Mouse (Mus musculus): ENCODE results near the gene Pnpla3. TPM values are rescaled to one million over a fixed set of nuclear protein-coding genes. Genes with fewer than 3 reads are reported as not detected.

The Pnpla3 gene
- total and polyA plus RNA-seq, 2 experiments from 2014 or later: 3.0 to 5.6 TPM

DNA sequence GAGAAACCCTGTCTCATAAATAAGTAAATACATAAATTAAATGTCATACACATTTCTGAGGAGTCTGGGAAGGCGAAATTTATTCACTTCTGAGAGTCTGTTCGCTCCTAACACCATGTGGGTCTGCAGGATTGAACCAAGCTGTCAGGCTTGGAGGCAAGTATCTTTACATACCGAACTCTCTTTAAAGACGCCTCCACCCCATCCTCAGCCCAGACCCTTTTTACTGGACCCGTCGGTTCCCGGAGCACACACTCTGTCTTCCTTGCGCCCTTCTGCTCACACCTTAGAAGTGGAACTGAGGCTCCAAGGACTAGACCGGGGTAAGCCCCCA is 24.1 kb downstream of the Pnpla3 start:
- ATAC-seq (peak; percentile 44), DNase-seq (no peak)
- no peaks in the 10 kb centered on the region for H3K27me3 ChIP-seq (ENCODE audit: insufficient read depth, low read length)
- TF ChIP-seq CTCF (IDR thresholded peaks at IDR 0.05; ENCODE audit: low read depth): no peak
- H3K9me3 ChIP-seq (ENCODE audit: low read length): no peaks in the 10 kb centered on the region
- peak overlapping the region; percentile 89 for H3K4me3 ChIP-seq (ENCODE audit: low read depth, low read length)
- peaks cover 12% of the 10 kb centered on the region for H3K36me3 ChIP-seq (ENCODE audit: insufficient read depth)
- H3K9ac ChIP-seq: peak overlapping the region; percentile 80
- H3K4me2 ChIP-seq (ENCODE audit: low read depth): peak overlapping the region; percentile 82
- peaks cover 9% of the 10 kb centered on the region; the same call in 1 of the 2 replicates for H3K4me1 ChIP-seq (ENCODE audit: insufficient read depth)
- under 1% methylated on average over 9 of the region's 9 CpGs for WGBS
- peak overlapping the region; percentile 91 for H3K27ac ChIP-seq (ENCODE audit: low read depth, low read length)

DNA sequence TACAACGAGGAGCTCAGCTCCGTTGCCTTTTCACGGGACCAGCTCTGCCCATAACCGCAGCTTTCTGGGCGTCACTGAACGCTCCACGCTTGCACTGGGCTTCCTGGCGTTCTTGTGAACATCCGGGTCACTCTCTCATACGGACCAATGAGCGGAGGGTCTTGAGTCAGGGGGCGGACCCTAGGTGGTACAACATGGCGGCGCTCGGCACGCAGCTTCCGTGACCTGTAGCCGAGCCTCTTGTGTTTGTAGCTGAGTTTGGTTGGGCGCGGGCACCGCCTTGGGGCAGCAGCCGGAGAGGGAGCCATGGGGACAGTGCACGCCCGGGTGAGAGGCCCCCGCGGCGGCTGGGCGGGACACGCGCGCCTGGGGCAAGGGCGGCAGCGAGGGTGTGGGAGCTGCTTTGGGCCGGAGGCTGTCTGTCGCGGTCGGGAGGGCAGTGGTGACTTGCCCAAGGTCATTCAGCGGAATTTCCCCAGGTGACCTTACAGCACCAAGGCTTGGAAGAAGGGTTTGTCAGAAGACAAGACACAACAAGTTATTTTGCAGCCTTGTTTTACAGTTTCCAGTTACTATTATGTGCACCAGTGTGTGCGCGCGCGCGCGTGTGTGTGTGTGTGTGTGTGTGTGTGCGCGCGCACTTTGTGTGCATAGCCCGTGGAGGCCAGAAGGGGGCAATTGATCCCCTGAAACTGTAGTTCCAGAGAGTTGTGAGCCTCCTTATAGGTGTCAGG is 24.6 kb downstream of the Pnpla3 start, which contains the start of gene Samm50:
Gene Samm50, plus strand, starts transcription at position 184 of the 734 bp plus-strand sequence.
- ATAC-seq: peak; percentile 100
- no peaks in the 10 kb centered on the region for H3K27me3 ChIP-seq (ENCODE audit: insufficient read depth, low read length)
- WGBS: 6% methylated on average over 48 of the region's 48 CpGs
- H3K4me1 ChIP-seq (ENCODE audit: insufficient read depth): peaks cover 9% of the 10 kb centered on the region; the same call in 1 of the 2 replicates
- H3K4me3 ChIP-seq (ENCODE audit: low read depth, low read length): peak within 1 kb of the TSS; percentile 89
- peak within 1 kb of the TSS; percentile 80 for H3K9ac ChIP-seq
- no peaks in the 10 kb centered on the region for H3K9me3 ChIP-seq (ENCODE audit: low read length)
- H3K27ac ChIP-seq (ENCODE audit: low read depth, low read length): peak within 1 kb of the TSS; percentile 91
- H3K4me2 ChIP-seq (ENCODE audit: low read depth): peak within 1 kb of the TSS; percentile 82
- TF ChIP-seq CTCF (IDR thresholded peaks at IDR 0.05; ENCODE audit: low read depth): peak; percentile 37
- peaks cover 17% of the 10 kb centered on the region for H3K36me3 ChIP-seq (ENCODE audit: insufficient read depth)
- peak; percentile 96 for DNase-seq

DNA sequence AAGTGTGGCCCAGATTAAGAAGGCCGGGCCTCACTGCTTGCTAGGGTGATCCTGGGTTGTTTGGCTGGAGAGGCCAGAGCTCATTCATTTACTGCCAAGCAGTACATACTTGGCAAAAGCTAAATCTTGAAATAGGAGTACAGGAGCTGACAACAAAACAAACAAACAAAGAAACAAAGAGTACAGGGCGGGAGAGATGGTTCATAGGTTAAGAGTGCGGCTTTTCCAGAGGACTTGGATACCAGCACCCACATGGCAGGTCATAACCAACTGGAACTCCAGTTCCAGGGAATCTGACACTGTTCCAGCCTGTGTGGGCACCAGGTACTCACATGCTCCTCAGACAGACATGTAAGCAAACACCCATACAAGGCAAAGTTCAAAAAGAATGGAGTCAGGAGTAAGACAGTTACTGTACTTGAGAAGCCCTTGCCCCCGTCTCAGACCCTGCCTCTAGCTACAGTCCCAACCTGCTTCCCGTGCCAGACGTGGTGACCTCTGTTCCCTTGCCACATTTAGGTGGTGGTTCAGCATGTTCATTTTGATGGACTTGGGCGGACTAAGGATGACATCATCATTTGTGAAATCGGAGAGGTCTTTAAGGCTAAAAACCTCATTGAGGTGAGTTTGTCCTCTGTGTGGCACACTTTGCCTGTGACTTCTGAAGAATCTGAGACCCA is 29.0 kb downstream of the Pnpla3 start:
- H3K4me1 ChIP-seq (ENCODE audit: insufficient read depth): peaks cover 9% of the 10 kb centered on the region; the same call in 1 of the 2 replicates
- ATAC-seq: no peak
- no peaks in the 10 kb centered on the region for H3K27me3 ChIP-seq (ENCODE audit: insufficient read depth, low read length)
- no peak overlapping the region for H3K9ac ChIP-seq
- no peak for DNase-seq
- H3K36me3 ChIP-seq (ENCODE audit: insufficient read depth): peaks cover 61% of the 10 kb centered on the region
- WGBS: 83% methylated on average over 8 of the region's 8 CpGs
- TF ChIP-seq CTCF (IDR thresholded peaks at IDR 0.05; ENCODE audit: low read depth): no peak
- H3K4me2 ChIP-seq (ENCODE audit: low read depth): no peak overlapping the region
- no peak overlapping the region for H3K4me3 ChIP-seq (ENCODE audit: low read depth, low read length)
- no peak overlapping the region for H3K27ac ChIP-seq (ENCODE audit: low read depth, low read length)
- H3K9me3 ChIP-seq (ENCODE audit: low read length): no peaks in the 10 kb centered on the region

DNA sequence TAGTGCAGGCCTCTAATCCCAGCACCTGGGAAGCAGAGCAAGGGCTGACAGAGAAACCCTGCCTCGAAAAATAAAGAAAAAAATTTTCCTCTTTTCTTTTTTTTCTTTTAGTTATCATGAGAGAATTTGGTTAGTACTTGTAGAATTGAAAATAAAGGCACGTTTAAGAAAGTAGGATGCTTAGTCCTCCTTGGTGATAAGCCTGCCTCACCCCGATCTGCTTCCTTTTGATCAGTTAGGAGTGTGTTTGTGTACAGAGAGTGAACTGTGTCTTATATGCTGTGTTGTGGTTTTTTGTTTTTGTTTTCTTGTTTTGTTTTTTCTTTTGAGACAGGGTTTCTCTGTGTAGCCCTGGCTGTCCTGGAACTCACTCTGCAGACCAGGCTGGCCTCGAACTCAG is 39.7 kb downstream of the Pnpla3 start:
- DNase-seq (no peak), ATAC-seq (no peak)
- WGBS: over 99% methylated on average over 4 of the region's 4 CpGs
- Histone ChIP-seq H3K4me1 (ENCODE audit: insufficient read depth) (no peaks in the 10 kb centered on the region), H3K4me3 (ENCODE audit: low read depth, low read length) (no peak overlapping the region), H3K4me2 (ENCODE audit: low read depth) (no peak overlapping the region), H3K9me3 (ENCODE audit: low read length) (no peaks in the 10 kb centered on the region), H3K27me3 (ENCODE audit: insufficient read depth, low read length) (no peaks in the 10 kb centered on the region), H3K9ac (no peak overlapping the region), H3K27ac (ENCODE audit: low read depth, low read length) (no peak overlapping the region), H3K36me3 (ENCODE audit: insufficient read depth) (peaks cover 91% of the 10 kb centered on the region)
- no peak for TF ChIP-seq CTCF (IDR thresholded peaks at IDR 0.05; ENCODE audit: low read depth)

DNA sequence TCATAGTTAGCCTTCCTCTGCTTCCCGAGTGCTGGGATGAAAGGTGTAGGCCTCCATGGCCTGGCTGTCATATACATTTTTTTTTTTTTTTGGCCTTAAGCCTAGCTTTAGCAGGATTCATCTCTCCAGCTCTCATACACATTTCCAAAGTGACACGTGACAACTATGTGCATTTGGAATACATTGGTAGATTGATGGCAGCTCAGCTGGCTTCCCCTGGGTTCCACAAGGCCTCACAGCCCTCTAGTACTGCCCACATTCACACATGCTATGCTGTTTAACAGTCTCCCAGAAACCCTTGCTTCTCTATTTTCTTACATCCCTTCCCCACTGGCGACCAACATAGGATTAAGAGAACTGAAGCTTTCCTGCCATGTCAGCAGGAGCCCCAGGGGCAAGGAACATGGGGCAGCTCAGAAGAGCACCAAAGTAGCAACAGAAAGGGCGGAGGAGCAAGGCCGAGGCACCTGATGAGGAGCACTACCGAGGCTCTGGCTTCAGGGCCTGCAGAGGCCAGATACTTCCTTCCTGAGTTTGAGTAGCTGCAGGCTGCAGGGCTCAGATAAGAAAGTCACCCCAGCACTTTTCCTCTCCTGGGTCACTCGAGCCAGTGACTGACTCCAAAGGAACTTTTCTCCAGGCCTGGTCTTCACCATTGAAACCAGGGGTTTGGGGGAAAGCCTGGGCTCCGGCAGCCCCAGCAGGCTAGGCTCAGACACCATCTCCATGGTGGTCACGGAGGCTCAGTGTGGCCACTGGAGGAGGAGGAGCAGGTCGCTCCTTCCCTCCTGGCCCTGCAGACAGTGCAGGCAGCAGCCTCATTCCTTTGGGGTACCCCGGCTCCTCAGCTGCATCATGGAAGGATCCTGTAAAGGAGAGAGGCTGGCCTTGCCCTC is 42.1 kb downstream of the Pnpla3 start:
- ATAC-seq (no peak), DNase-seq (no peak)
- no peak for TF ChIP-seq CTCF (IDR thresholded peaks at IDR 0.05; ENCODE audit: low read depth)
- Histone ChIP-seq H3K27ac (ENCODE audit: low read depth, low read length) (peak overlapping the region; percentile 15; the same call in 1 of the 2 replicates), H3K4me3 (ENCODE audit: low read depth, low read length) (no peak overlapping the region), H3K27me3 (ENCODE audit: insufficient read depth, low read length) (no peaks in the 10 kb centered on the region), H3K9ac (no peak overlapping the region), H3K9me3 (ENCODE audit: low read length) (no peaks in the 10 kb centered on the region), H3K36me3 (ENCODE audit: insufficient read depth) (peaks cover 72% of the 10 kb centered on the region), H3K4me1 (ENCODE audit: insufficient read depth) (no peaks in the 10 kb centered on the region), H3K4me2 (ENCODE audit: low read depth) (no peak overlapping the region)
- WGBS: 82% methylated on average over 11 of the region's 11 CpGs

DNA sequence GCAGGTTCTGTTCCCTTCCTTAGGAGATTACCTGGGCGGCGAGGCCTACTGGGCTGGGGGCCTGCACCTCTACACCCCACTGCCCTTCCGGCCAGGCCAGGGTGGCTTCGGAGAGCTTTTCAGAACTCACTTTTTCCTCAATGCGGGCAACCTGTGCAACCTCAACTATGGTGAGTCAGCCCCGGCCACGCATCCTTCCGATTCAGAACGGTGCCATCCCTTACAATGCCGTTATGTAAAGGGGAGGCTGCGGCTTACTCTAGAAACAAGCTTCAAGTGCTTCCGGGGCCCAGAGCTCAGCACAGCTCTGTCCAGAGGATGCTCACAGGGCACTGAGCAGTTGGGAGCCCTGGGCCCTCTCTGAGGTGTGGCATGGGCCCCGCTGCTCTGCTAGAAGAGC is 42.8 kb downstream of the Pnpla3 start:
- TF ChIP-seq CTCF (IDR thresholded peaks at IDR 0.05; ENCODE audit: low read depth): no peak
- no peak overlapping the region for H3K27ac ChIP-seq (ENCODE audit: low read depth, low read length)
- H3K36me3 ChIP-seq (ENCODE audit: insufficient read depth): peaks cover 69% of the 10 kb centered on the region
- no peak overlapping the region for H3K4me2 ChIP-seq (ENCODE audit: low read depth)
- no peaks in the 10 kb centered on the region for H3K9me3 ChIP-seq (ENCODE audit: low read length)
- 92% methylated on average over 13 of the region's 13 CpGs for WGBS
- ATAC-seq (no peak), DNase-seq (no peak)
- no peak overlapping the region for H3K4me3 ChIP-seq (ENCODE audit: low read depth, low read length)
- no peaks in the 10 kb centered on the region for H3K27me3 ChIP-seq (ENCODE audit: insufficient read depth, low read length)
- H3K9ac ChIP-seq: no peak overlapping the region
- no peaks in the 10 kb centered on the region for H3K4me1 ChIP-seq (ENCODE audit: insufficient read depth)
